Mouse (Mus musculus): ENCODE data around the gene Mrc2.

DNA sequence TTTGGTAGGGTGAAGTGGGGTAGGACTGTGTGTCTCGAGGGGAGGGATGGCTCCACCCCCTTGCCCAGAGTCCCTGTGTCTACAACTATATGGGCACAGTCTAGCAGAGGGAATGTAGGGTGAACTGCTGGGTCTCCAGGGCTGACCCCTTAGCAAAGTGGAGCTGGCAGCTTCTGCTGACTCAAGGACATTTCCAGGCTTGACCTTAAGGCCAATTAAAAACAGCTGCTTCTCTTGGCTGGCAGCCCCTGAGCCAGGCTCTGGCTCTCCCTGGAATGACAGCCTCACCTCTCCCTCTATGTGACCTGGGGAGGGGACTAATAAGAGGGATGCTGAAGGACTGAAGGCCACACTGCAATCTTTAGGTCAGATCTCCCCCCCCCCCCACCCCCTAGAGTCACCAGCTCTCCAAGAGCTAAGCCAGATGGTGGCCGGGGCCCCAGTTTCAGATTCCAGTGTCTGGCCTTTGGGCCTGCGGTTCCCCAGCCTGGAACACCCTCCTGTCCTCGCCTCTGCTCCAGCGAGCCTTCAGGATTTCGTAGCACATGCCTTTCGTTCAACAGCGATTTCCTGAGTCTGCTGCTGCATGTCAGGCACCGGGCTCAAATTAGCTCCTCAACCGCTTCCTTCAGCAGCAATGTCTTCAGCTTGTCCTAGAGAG lies 20.7 kb downstream of the Mrc2 start:
- TF ChIP-seq EP300 (IDR thresholded peaks at IDR 0.05; ENCODE audit: low read depth) (no peak), CTCF (IDR thresholded peaks at IDR 0.05; ENCODE audit: low read depth) (no peak)
